Mouse (Mus musculus) ovary, postnatal 10 days (tissue): ENCODE measurements at regions not wholly inside any gene's neighbourhood (a gene's known extent, or its start where the extent isn't known, plus 50 kb on each side); places are given as distances from the start of the nearest gene placed in this dataset.
"Not testable (repeated sequence)": the region's sequence is repeated elsewhere in the genome, so short reads cannot be mapped to it uniquely, and the experiment has no call there.

Experiments used
- DNase-seq: peaks from one replicate; pipeline ENCODE4 v3.0.0; 2022; ENCODE audit warnings: low spot score

DNA sequence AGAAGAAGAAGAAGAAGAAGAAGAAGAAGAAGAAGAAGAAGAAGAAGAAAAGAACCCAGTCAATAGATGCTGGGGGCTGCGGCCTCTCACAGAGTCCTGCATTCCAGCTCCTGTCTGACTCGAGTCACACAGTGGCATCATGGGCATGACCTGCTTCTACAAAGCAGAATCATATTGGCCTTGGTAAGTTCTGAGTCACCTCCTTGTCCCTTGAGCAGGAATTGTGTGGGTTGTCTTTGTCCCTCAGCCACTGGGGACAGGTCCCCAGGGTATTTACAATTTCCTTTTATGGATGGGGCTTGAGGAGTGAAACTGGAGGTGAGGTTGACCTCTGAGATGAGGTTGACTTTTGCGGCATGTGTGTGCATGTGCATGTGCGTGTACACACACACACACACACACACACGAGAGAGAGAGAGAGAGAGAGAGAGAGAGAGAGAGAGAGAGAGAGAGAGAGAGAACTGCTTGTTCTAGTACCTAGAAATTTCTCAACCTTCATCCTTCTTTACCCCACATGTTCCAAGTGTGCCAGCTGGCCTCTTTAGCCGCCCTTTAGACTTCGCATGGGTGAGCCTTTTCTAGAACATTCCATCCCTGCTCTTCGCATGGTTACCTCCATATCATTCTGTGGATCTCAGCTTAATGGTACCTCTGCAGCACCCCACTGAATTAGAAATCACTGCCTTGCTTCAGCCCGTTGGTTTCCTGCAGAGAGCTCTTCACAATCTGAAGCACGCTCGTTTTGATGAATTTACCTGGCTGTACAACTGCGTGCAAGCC lies 283.2 kb downstream of the 4933412E24Rik start:
- DNase-seq = no peak

- no peak for DNase-seq
Observed at GRCm38 (mm10) chr15:59731129-59731528, 285.3 kb downstream of the 4933412E24Rik start.

GRCm38 (mm10) chr15:59728817-59729560 lies 287.4 kb downstream of the 4933412E24Rik start:
- no peak for DNase-seq

- no peak for DNase-seq
Observed at GRCm38 (mm10) chr15:59728131-59728601, 288.2 kb downstream of the 4933412E24Rik start.

DNA sequence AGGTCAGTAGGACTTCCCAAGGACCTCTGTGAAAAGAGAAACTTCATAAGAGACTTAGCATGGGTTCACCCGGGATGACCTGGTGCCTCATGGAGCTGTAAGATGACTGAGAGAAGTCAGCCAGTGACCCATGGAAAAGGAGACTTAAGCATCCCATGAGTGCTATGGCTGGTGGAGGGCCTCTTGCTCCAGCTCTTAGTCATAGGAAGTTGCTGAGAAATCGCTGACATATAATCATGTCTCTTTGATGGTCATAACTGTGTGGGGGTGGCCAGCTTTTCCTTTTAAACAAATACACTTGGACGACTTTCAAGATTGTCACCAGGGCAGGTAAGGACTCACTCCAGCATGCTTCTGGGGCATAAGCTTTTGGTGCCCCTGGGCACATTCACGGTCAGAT lies 290.5 kb downstream of the 4933412E24Rik start:
- no peak for DNase-seq

GRCm38 (mm10) chr15:59722661-59723413 lies 293.6 kb downstream of the 4933412E24Rik start:
- DNase-seq = no peak

DNA sequence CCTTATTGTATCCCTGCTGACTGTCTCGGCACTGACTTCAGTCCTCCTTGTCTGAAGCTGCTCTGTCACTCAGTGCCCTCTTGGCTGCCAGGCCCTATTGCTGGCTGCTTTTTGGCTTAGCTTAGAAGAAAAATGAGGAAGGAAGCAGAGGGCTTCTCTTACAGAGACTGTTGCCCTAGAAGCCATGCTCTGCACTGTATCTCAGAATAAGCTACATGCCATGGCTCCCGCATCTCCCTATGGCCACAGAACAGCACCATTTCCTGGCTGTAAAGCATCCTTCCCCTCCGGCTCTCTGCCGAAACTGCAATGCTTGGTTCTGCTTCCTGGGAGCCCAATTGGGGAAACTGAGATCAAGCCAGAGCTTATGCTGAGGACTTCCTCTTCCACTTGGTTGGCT lies 295.0 kb downstream of the 4933412E24Rik start:
- DNase-seq = no peak

GRCm38 (mm10) chr15:59721018-59721417 lies 295.4 kb downstream of the 4933412E24Rik start:
- no peak for DNase-seq

DNA sequence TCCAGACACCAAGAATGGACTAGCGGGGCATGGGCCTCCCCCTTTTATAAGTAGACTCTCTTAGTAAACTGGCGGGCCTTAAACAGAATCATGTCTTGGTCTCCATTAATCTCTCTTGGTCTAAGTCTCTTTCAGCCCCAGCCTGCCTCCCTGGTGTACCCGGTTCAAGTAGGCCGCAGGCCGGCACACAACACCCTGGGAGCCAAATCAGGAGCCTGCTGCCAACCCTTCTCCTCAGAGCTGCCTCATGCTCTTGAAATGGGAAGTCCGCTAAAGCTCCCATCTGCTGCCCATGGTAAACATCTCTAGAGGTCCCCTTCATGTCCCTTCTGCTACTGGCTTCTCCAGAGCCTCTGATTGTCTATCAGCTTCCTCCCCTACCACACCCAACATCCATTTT lies 296.3 kb downstream of the 4933412E24Rik start:
- no peak for DNase-seq

DNA sequence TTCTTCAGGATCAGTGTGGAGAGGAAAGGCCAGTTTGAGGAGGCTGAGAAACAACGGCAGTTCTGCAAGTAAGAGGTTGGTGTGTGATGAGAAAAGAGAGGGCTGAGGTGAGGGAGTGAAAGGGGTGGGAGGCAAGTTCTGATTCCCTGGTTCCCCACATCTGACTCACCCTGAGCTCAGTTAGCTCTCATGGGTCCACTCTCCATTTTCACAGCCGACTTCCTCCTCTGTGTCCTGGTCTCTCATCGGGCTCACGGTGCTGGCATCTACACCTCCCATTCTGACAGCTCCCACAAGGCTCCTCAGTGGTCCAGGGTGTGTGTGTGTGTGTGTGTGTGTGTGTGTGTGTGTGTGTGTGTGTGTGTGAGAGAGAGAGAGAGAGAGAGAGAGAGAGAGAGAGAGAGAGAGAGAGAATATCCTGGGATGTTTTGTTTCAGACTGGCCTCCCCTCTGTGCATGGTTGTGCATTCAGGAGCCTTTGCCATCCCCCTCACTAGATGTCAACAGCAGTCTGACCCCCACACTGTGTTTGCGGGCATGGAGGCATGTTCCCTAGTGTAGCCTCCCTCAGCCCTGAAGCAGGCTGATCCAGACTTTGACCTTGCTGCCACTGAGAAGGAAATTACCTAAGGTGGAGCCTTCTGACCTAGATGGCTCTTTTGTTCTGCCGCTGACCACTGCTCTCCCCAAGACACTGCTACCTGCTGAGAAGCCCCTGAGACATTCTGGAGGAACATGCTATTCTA lies 296.9 kb downstream of the 4933412E24Rik start:
- DNase-seq = not testable (repeated sequence)

DNA sequence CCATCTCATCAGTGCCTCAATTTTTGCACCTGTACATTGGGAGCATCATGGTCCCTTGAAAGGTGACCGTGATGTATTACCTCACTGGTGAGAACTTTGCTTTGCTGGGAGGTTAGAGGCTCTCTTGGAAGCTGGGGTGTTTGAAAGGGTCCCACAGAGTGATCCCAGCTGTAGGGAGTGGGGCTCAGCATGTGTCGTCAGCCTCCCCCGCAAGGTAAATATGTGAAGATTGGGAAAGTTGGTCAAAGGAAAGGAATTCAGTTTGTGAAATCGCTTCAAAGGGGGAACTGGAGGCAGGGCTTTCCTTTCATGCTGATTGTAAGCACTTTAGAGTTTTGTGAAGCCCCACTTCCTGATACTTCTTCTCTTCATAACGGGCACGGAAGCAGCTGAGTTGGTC lies 299.5 kb downstream of the 4933412E24Rik start:
- no peak for DNase-seq

DNA sequence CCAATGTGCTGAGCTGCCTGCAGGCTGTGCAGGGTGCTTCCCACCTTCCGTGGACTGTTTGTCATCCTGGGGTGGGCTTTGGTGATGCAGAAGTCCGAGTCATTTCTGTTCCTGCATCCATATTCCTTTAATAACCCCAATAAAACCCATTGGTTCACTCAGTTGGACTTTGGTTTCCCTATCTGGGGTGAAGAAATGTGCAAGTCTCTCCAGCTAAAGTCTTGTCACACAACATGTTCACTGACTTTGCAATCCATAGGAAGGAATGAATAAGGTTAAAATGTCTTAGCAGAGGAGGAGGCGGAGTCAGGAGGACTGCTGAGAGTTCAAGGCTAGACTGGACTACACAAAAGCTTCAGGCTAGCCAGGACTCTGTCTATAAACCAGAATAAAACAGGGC lies 300.5 kb downstream of the 4933412E24Rik start:
- DNase-seq = no peak

- DNase-seq = no peak
Observed at GRCm38 (mm10) chr15:59713965-59714739, 302.3 kb downstream of the 4933412E24Rik start.

GRCm38 (mm10) chr15:59712077-59712752 lies 304.2 kb downstream of the 4933412E24Rik start:
- DNase-seq = no peak

DNA sequence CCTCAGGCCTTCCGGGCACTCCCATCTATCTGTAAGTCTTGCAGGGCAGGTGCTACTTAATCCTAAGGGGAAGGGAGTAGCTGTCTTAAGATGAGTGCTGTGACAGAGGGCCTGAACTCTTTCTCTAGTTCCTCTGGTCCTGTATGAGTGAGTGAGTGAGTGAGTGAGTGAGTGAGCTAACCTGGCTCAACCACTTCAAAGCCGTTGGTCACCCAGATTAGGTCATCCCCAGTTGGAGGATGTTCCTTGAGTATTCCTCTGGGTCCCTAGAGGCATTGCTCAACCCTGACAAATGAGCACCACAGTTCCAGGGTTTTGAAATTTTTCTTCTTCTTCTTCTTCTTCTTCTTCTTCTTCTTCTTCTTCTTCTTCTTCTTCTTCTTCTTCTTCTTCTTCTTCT lies 306.5 kb downstream of the 4933412E24Rik start:
- no peak for DNase-seq

DNA sequence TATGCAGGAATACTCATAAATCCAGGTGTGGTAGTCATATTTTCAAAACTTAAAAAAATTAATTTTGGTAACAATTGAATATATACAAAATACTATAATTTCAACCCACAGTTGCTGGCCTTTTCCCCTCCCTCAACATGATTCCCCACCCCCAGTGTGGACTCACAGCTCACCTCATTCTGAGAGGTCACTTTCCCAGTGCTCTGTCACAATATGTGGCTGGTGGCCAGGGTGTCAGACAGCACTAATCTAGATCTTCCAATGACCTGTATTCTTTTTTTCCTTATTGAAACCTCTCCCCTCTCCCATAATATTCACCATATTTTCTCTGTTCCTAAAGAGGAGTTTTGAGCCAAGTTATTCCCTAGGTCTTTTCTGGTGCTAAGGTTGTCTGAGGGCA lies 308.0 kb downstream of the 4933412E24Rik start:
- DNase-seq = no peak

GRCm38 (mm10) chr15:59707081-59707480 lies 309.3 kb downstream of the 4933412E24Rik start:
- no peak for DNase-seq
